In the genomic region with DNA sequence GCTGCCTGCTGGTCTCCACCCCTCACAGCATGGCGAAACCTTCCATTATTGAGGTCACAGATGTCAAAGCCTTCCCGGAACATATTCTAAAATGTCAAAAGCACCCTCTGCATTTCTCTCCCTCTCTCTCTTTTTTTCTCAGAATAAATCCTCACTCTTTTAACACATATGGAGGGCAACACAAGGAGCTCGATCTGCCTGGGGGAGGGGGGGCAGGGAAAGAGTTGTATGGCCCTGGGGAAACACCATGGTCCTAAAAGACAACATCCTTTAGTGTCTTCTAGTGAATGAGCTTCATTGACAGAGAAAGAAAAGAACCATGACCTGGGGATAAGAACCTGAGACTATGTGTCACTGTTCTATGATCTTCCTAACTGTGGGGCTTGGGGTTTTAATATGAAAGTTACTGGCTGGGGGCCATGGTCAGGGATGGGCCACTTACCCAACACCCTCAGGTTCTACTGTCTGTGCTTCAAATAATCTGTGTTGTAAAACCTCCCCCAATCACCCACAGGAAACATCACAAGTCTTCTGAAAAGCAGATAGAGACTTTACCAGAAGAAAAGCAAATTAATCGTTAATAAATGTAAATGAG, we compare ENCODE assay signal across 10 mouse cellular contexts.
A peak's percentile ranks its signal among the peaks of the same experiment; 100 is the strongest.
DNase-seq lines count a peak whose midpoint lies in the region; ATAC-seq and TF ChIP-seq lines count a peak whose summit lies in the region.
"Had no signal": no experiment of that assay in that cellular context is flagged by ENCODE, and none has a peak within 500 bp of the region (broad histone marks: within the 10 kb centered on the region; RNA-seq: fewer than 3 reads in every experiment).

No protein-coding gene starts in this region.

- H3K27me3 ChIP-seq in forebrain, embryonic 14.5 days (replicated peaks; ENCODE audit: control insufficient read depth, insufficient read depth, low read length) = no peaks in the 10 kb centered on the region
- H3K27me3 ChIP-seq in hindbrain, embryonic 14.5 days (ENCODE audit: control insufficient read depth, insufficient read depth, low read length) = no peaks in the 10 kb centered on the region
- H3K27me3 ChIP-seq: liver, embryonic 15.5 days had no signal

- H3K27ac ChIP-seq in layer of hippocampus, adult 2 months = peak overlapping the region; percentile 84
- H3K27ac ChIP-seq in forebrain, embryonic 14.5 days (ENCODE audit: low read depth, low read length) = peak overlapping the region; percentile 65
- peak overlapping the region; percentile 46; the same call in 1 of the 2 replicates for H3K27ac ChIP-seq in hindbrain, embryonic 14.5 days
- H3K27ac ChIP-seq: limb, embryonic 12.5 days; liver, embryonic 15.5 days had no signal

- no peak for TF ChIP-seq CTCF in layer of hippocampus, adult 2 months (conservative IDR thresholded peaks at IDR 0.05)

- WGBS in forebrain, embryonic 14.5 days = 45% methylated on average over 4 of the region's 4 CpGs
- 30% methylated on average over 4 of the region's 4 CpGs for WGBS in hindbrain, embryonic 14.5 days

- peak; percentile 42 to 62 for DNase-seq in cerebellum, postnatal 14 days
- DNase-seq in cerebellum, postnatal 36 days = no peak
- DNase-seq in layer of hippocampus, adult 2 months (ENCODE audit: low spot score in 2 of 2) = no peak
- no peak for DNase-seq in layer of hippocampus, adult 9-11 months
- no peak for DNase-seq in forebrain, embryonic 14.5 days (ENCODE audit: low spot score)
- no peak for DNase-seq in hindbrain, embryonic 14.5 days (ENCODE audit: low spot score)
- no peak for DNase-seq in natural killer cell, adult 2 months (ENCODE audit: low spot score in 2 of 2)
- DNase-seq in c-Kit-positive CD71-positive TER-119-positive erythroid progenitor cells, embryonic 14.5 days (ENCODE audit: low spot score) = no peak

- 0 out of 2 replicates have a peak, but pooled peaks cover 5% of the 10 kb centered on the region for H3K4me1 ChIP-seq in forebrain, embryonic 14.5 days (ENCODE audit: control insufficient read depth, insufficient read depth, low read length)
- H3K4me1 ChIP-seq in hindbrain, embryonic 14.5 days (replicated peaks; ENCODE audit: control insufficient read depth, insufficient read depth, low read length) = peaks cover 11% of the 10 kb centered on the region
- H3K4me1 ChIP-seq: liver, embryonic 15.5 days had no signal

- H3K4me2 ChIP-seq in forebrain, embryonic 14.5 days (ENCODE audit: low read length) = no peak overlapping the region
- no peak overlapping the region for H3K4me2 ChIP-seq in hindbrain, embryonic 14.5 days (replicated peaks)
- H3K4me2 ChIP-seq: limb, embryonic 12.5 days; liver, embryonic 15.5 days had no signal

- H3K9me3 ChIP-seq in forebrain, embryonic 14.5 days (replicated peaks; ENCODE audit: control insufficient read depth, low read length) = no peaks in the 10 kb centered on the region
- H3K9me3 ChIP-seq in hindbrain, embryonic 14.5 days (ENCODE audit: control insufficient read depth, low read length) = no peaks in the 10 kb centered on the region
- H3K9me3 ChIP-seq: limb, embryonic 12.5 days; liver, embryonic 15.5 days had no signal

- H3K4me3 ChIP-seq in layer of hippocampus, adult 2 months = no peak overlapping the region
- H3K4me3 ChIP-seq in forebrain, embryonic 14.5 days (ENCODE audit: low read depth, low read length) = no peak overlapping the region
- H3K4me3 ChIP-seq in hindbrain, embryonic 14.5 days (replicated peaks; ENCODE audit: low read length) = no peak overlapping the region
- H3K4me3 ChIP-seq: limb, embryonic 12.5 days; liver, embryonic 15.5 days had no signal

- H3K36me3 ChIP-seq in forebrain, embryonic 14.5 days (ENCODE audit: control insufficient read depth, insufficient read depth, low read length) = no peaks in the 10 kb centered on the region
- H3K36me3 ChIP-seq in hindbrain, embryonic 14.5 days (replicated peaks; ENCODE audit: control insufficient read depth, insufficient read depth) = no peaks in the 10 kb centered on the region
- H3K36me3 ChIP-seq: limb, embryonic 12.5 days; liver, embryonic 15.5 days had no signal

- peak; percentile 42; the same call in 1 of the 2 replicates for ATAC-seq in forebrain, embryonic 14.5 days
- ATAC-seq in hindbrain, embryonic 14.5 days (ENCODE audit: low FRiP score) = no peak

- no peak overlapping the region for H3K9ac ChIP-seq in forebrain, embryonic 14.5 days (ENCODE audit: low read length)
- no peak overlapping the region for H3K9ac ChIP-seq in hindbrain, embryonic 14.5 days
- H3K9ac ChIP-seq: limb, embryonic 12.5 days; liver, embryonic 15.5 days had no signal

Comparison
In these comparisons a context has a peak if more than half of its experiments do, and no peak if none do; other contexts are left out.
1. DNase-seq: peak in cerebellum, postnatal 14 days (2 of 2); none in cerebellum, postnatal 36 days (0 of 2), layer of hippocampus, adult 2 months (0 of 2), layer of hippocampus, adult 9-11 months (single experiment), forebrain, embryonic 14.5 days (single experiment), hindbrain, embryonic 14.5 days (single experiment), natural killer cell, adult 2 months (0 of 2) and c-Kit-positive CD71-positive TER-119-positive erythroid progenitor cells, embryonic 14.5 days (single experiment).
2. Peak in every context shown above with its lines, with median percentiles within 50 percentile points of each other: H3K27ac ChIP-seq.